Mouse (Mus musculus): Measurements from ENCODE around the gene Nelfa. TPM values are rescaled to one million over a fixed set of nuclear protein-coding genes. Genes with fewer than 3 reads are reported as not detected.

Gene Nelfa
- polyA plus RNA-seq, 1 experiment from 2014 or later = 47.0 TPM

DNA sequence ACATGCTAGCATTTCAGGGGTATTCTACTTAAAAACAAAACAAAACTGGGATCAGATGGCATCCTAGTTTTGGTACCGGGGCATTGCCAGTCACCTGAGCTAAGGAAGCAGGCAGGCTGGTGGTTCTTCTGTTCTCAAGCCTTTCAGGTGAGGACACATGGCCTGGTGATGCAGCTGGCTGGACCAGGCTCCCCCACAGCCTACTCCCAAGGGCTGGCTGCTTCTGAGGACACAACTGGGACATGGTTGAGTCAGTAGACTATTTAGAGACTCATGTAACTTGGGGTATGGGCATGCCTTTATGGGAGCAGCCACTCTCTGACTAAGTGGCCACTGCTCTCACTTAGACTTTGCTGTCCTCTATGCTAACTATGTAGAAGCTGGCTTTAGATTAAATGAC, 60.7 kb downstream of the Nelfa start:
- no peak overlapping the region for H3K4me2 ChIP-seq
- no peaks in the 10 kb centered on the region for H3K27me3 ChIP-seq (replicated peaks)
- peaks cover 32% of the 10 kb centered on the region for H3K36me3 ChIP-seq
- no peaks in the 10 kb centered on the region for H3K4me1 ChIP-seq
- WGBS = 93% methylated on average over 1 of the region's 1 CpGs
- ATAC-seq (ENCODE audit: insufficient read depth, low FRiP score, low read depth) = no peak
- H3K27ac ChIP-seq = no peak overlapping the region
- no peak overlapping the region for H3K4me3 ChIP-seq (replicated peaks)
- H3K9me3 ChIP-seq = no peaks in the 10 kb centered on the region
- no peak overlapping the region for H3K9ac ChIP-seq

DNA sequence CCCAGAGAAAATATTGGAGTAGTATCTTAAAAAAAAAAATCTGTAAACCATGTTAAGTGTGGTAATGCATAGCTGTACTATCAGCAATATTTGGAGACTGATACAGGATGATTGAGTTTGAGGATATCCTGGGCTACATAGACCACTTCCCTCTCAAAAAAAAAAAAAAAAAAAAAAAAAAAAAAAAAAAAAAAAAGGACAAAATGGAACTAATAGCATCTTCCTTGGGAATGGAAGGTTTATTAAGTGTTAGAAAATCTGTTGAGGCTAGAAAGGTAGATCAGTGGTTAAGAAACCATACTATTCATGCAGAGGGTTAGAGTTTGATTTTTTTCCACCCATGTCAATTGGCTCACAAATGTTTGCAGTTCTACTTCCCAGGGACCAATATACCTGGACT, 78.5 kb downstream of the Nelfa start:
- no peak overlapping the region for H3K4me3 ChIP-seq (replicated peaks)
- no peak overlapping the region for H3K27ac ChIP-seq
- H3K36me3 ChIP-seq = peaks cover 37% of the 10 kb centered on the region
- ATAC-seq (ENCODE audit: insufficient read depth, low FRiP score, low read depth) = no peak
- no peaks in the 10 kb centered on the region for H3K27me3 ChIP-seq (replicated peaks)
- no peak overlapping the region for H3K4me2 ChIP-seq
- H3K4me1 ChIP-seq = no peaks in the 10 kb centered on the region
- H3K9ac ChIP-seq = no peak overlapping the region
- no peaks in the 10 kb centered on the region for H3K9me3 ChIP-seq

DNA sequence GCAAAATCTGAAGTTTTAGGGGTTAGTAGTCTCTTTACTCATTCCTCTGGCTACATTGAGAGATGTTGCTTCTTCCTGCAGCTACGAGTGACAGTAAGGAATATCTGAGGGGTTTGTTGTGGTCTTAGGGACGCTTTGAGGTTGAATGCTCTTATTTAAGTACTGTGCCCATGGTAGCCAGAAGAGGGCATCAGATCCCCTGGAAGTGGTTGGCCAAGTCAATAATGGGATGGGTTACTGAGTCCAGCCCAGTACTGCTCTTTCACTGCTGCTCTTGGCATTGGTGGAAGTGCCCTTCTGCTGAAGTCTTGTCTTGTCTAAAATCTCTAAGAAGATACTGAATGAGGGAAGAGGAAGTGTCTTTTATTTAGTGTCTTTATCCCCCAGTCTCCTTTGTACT, 82.2 kb downstream of the Nelfa start:
- H3K27ac ChIP-seq = no peak overlapping the region
- 67% methylated on average over 2 of the region's 2 CpGs for WGBS
- peaks cover 26% of the 10 kb centered on the region for H3K36me3 ChIP-seq
- H3K4me2 ChIP-seq = no peak overlapping the region
- H3K9me3 ChIP-seq = no peaks in the 10 kb centered on the region
- H3K27me3 ChIP-seq (replicated peaks) = no peaks in the 10 kb centered on the region
- no peaks in the 10 kb centered on the region for H3K4me1 ChIP-seq
- no peak overlapping the region for H3K4me3 ChIP-seq (replicated peaks)
- H3K9ac ChIP-seq = no peak overlapping the region
- ATAC-seq (ENCODE audit: insufficient read depth, low FRiP score, low read depth) = no peak

DNA sequence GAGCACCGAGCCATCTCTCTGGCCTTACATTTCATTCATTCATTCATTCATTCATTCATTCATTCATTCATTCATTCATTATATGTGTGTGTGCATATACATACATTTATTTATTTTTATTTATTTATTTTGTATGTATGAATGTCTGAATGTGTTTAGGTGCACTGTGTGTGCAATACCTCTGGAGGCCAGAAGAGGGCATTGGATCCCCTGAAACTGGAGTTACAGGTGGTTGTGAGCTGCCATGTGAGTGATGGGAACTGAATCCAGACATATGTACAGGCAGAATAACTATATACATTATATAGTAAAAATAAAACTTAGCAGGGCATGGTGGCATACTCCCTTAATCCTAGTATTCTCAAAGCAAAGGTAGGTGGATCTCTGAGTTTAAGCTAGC, 83.1 kb downstream of the Nelfa start:
- peaks cover 21% of the 10 kb centered on the region for H3K36me3 ChIP-seq
- H3K27ac ChIP-seq = no peak overlapping the region
- no peak for ATAC-seq (ENCODE audit: insufficient read depth, low FRiP score, low read depth)

DNA sequence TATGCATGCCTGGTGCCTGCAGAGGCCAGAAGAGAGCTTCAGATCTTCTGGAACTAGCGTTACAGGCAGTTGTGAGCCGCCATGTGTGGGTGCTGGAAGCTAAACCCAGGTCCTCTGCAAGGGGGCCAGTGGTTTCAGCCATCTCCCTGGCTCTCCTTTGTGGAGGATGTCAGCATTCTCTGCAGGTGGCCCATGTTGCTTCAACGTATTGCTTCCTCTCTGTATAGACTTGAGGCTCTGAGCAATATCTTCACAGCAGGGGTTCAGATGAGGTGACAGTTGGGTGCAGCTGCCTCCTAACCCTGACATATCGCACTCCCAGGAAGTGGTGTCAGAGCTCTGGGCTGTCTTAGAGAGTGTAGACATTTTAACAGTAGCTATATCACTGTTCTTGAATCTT, 84.7 kb downstream of the Nelfa start:
- Histone ChIP-seq H3K9me3 (no peaks in the 10 kb centered on the region), H3K27me3 (replicated peaks) (no peaks in the 10 kb centered on the region), H3K4me2 (no peak overlapping the region), H3K4me3 (replicated peaks) (no peak overlapping the region), H3K36me3 (peaks cover 15% of the 10 kb centered on the region), H3K4me1 (no peaks in the 10 kb centered on the region), H3K27ac (no peak overlapping the region), H3K9ac (no peak overlapping the region)
- WGBS = 92% methylated on average over 4 of the region's 4 CpGs
- no peak for ATAC-seq (ENCODE audit: insufficient read depth, low FRiP score, low read depth)

More for the DNA sequence above, 83.1 kb downstream of the Nelfa start:
- H3K4me1 ChIP-seq = no peaks in the 10 kb centered on the region
- H3K9me3 ChIP-seq = no peaks in the 10 kb centered on the region
- H3K27me3 ChIP-seq (replicated peaks) = no peaks in the 10 kb centered on the region
- no peak overlapping the region for H3K9ac ChIP-seq
- no peak overlapping the region for H3K4me2 ChIP-seq
- 93% methylated on average over 1 of the region's 1 CpGs for WGBS
- no peak overlapping the region for H3K4me3 ChIP-seq (replicated peaks)

Small RNAs within 50 kb of the gene (microRNA-seq; reads per million reads assigned to microRNA genes)
- gene Mir7024 = not detected

Other genes with a start within 250 kb of the Nelfa start
- gene Fgfr3, start 214.7 kb downstream of the Nelfa start, polyA plus RNA-seq (2015; fragmentation: Nextera tagmentation; extraction: Ambion mirVana) = 25.3 and 29.2 TPM in 2 replicates
- 44.3 and 44.7 TPM in 2 replicates for gene Letm1, start 153.6 kb downstream of the Nelfa start, polyA plus RNA-seq (2015; fragmentation: Nextera tagmentation; extraction: Ambion mirVana)
- gene Nsd2, start 115.7 kb downstream of the Nelfa start, polyA plus RNA-seq (2015; fragmentation: Nextera tagmentation; extraction: Ambion mirVana) = 37.3 and 37.9 TPM in 2 replicates
- gene Gm1673, start 47.0 kb upstream of the Nelfa start, polyA plus RNA-seq (2015; fragmentation: Nextera tagmentation; extraction: Ambion mirVana) = 67.5 and 71.5 TPM in 2 replicates
- gene Nat8l, start 59.6 kb upstream of the Nelfa start, polyA plus RNA-seq (2015; fragmentation: Nextera tagmentation; extraction: Ambion mirVana) = 0.28 and 0.32 TPM in 2 replicates
- 0.81 and 0.92 TPM in 2 replicates for gene Poln, start 233.0 kb upstream of the Nelfa start, polyA plus RNA-seq (2015; fragmentation: Nextera tagmentation; extraction: Ambion mirVana)
- gene Haus3, start 233.1 kb upstream of the Nelfa start, polyA plus RNA-seq (2015; fragmentation: Nextera tagmentation; extraction: Ambion mirVana) = 33.7 and 35.9 TPM in 2 replicates

Measured in stomach, embryonic 15.5 days (tissue).